Mouse (Mus musculus): ENCODE measurements around the gene Rln3.

DNA sequence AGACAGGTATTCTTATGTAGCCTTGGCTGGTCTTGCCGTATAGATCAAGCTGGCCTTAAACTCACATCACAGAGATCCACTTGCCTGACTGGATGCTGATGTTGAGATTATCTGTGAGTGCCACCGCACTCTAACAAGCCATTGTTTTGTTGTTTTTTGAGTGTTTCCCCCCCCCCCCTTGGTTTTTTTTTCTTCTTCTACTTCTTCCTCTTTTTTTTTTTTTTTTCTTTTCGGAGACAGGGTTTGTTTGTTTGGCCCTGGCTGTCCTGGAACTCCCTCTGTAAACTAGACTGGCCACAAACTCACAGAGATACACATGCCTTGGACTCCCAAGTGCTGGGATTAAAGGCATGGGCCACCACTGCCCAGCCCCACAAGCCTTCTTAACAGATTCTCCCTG, 50.8 kb downstream of the Rln3 start:
- no peak for TF ChIP-seq GATA1 (IDR thresholded peaks at IDR 0.05; ENCODE audit: borderline replicate concordance, low read length)
- no peak for TF ChIP-seq FLI1 (IDR thresholded peaks at IDR 0.05; ENCODE audit: low read length)

Measured in megakaryocyte, embryonic 14.5 days (primary cell).